Mouse (Mus musculus) intestine, postnatal 0 days (tissue): ENCODE data around the gene Pawr. TPM values are rescaled to one million over a fixed set of nuclear protein-coding genes. Genes with fewer than 3 reads are reported as not detected.
A peak's percentile ranks its signal among the peaks of the same experiment; 100 is the strongest.
"Not testable (repeated sequence)": the region's sequence is repeated elsewhere in the genome, so short reads cannot be mapped to it uniquely, and the experiment has no call there.

ENCODE experiments used
- ATAC-seq: fragments of 200-750 bp; cut with Nextera tagmentation; 2 replicates; pipeline ENCODE4 v1.8.0; 2017; ENCODE audit warnings: mild to moderate bottlenecking, moderate TSS enrichment, moderate library complexity
- H3K27ac ChIP-seq: fragments of 300-500 bp; sonication (generic); 2 replicates; pipeline ENCODE4 v1.5.1; 2014; ENCODE audit warnings: mild to moderate bottlenecking, low read depth, low read length, moderate library complexity
- H3K27me3 ChIP-seq: fragments of 300-500 bp; sonication (generic); replicated peaks from 2 replicates; pipeline ENCODE4 v1.6.1; 2014; ENCODE audit warnings: low read length, mixed read lengths; ENCODE audit not compliant: control insufficient read depth, insufficient read depth
- H3K36me3 ChIP-seq: fragments of 300-500 bp; sonication (generic); 2 replicates; pipeline ENCODE4 v1.6.1; 2014; ENCODE audit warnings: mild to moderate bottlenecking, moderate library complexity; ENCODE audit not compliant: control insufficient read depth, insufficient read depth
- H3K4me1 ChIP-seq: fragments of 300-500 bp; sonication (generic); replicated peaks from 2 replicates; pipeline ENCODE4 v1.6.1; 2014; ENCODE audit warnings: antibody characterized with exemption, low read length, mixed read lengths; ENCODE audit not compliant: control insufficient read depth, insufficient read depth
- H3K4me2 ChIP-seq: fragments of 300-500 bp; sonication (generic); replicated peaks from 2 replicates; pipeline ENCODE4 v1.6.1; 2014; ENCODE audit warnings: low read depth, mild to moderate bottlenecking, moderate library complexity
- H3K4me3 ChIP-seq: fragments of 300-500 bp; sonication (generic); 2 replicates; pipeline ENCODE4 v1.5.1; 2014; ENCODE audit warnings: low read depth, low read length
- H3K9ac ChIP-seq: fragments of 300-500 bp; sonication (generic); 2 replicates; pipeline ENCODE4 v1.6.1; 2014; ENCODE audit warnings: mild to moderate bottlenecking, low read depth, low read length
- H3K9me3 ChIP-seq: fragments of 300-500 bp; sonication (generic); 2 replicates; pipeline ENCODE4 v1.6.1; 2016; ENCODE audit warnings: mixed run types; ENCODE audit not compliant: control insufficient read depth
- CTCF ChIP-seq: sonication (generic); IDR thresholded peaks from 2 replicates; pipeline ENCODE4 v1.5.1; 2016; ENCODE audit warnings: low read depth, mild to moderate bottlenecking, control low read depth, antibody characterized with exemption, moderate library complexity
- WGBS: fragments of 180-500 bp; shearing (Covaris S2); extraction: QIAGEN DNeasy Blood & Tissue Kit; methylation state at CpG from one replicate; pipeline ENCODE4 v1.1.7; 2014; 5-methylcytosine and 5-hydroxymethylcytosine counted together
- polyA plus RNA-seq: library from polyadenylated mRNA; unstranded; fragments of >200 nt; fragmentation: Nextera tagmentation; extraction: Ambion mirVana; gene quantifications from 2 replicates; pipeline ENCODE4 v1.2.1, GENCODE M21; 2015

Gene Pawr
- polyA plus RNA-seq, 1 experiment from 2014 or later = 12.3 TPM

- Histone ChIP-seq H3K27ac (no peak overlapping the region), H3K27me3 (no peaks in the 10 kb centered on the region), H3K4me3 (no peak overlapping the region), H3K9ac (no peak overlapping the region), H3K9me3 (no peaks in the 10 kb centered on the region), H3K4me1 (no peaks in the 10 kb centered on the region), H3K36me3 (no peaks in the 10 kb centered on the region), H3K4me2 (no peak overlapping the region)
- TF ChIP-seq CTCF = no peak
- WGBS = 44% methylated on average over 10 of the region's 10 CpGs
- ATAC-seq = no peak
These were observed 100.3 kb downstream of the Pawr start for GRCm38 (mm10) chr10:108432194-108432593.

DNA sequence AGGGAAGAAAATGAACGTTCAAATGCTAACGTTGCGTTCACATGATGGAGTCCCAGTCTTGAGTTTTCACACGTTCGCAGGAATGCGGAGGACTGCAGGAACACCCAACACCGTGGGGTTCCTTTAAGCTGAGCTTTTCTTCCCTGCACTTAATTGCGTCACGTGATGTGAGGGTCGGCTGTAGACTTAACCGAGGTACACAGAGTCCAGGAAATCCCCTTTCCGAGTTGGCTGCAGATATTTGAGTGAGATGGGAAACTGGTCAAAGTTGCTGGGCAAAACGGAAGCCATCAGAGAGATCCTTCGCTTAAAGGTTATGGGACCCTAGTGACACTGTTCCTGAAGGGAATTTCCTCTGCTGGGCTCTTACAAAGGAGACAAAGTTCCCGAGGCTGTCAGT is 102.1 kb downstream of the Pawr start:
- peak overlapping the region; percentile 44 for H3K4me2 ChIP-seq
- WGBS = 20% methylated on average over 15 of the region's 15 CpGs
- no peaks in the 10 kb centered on the region for H3K27me3 ChIP-seq
- H3K9ac ChIP-seq = no peak overlapping the region
- H3K36me3 ChIP-seq = no peaks in the 10 kb centered on the region
- ATAC-seq = no peak; the same call in 1 of the 2 replicates
- H3K27ac ChIP-seq = no peak overlapping the region
- H3K4me1 ChIP-seq = no peaks in the 10 kb centered on the region
- no peak for TF ChIP-seq CTCF
- H3K9me3 ChIP-seq = no peaks in the 10 kb centered on the region
- H3K4me3 ChIP-seq = no peak overlapping the region

DNA sequence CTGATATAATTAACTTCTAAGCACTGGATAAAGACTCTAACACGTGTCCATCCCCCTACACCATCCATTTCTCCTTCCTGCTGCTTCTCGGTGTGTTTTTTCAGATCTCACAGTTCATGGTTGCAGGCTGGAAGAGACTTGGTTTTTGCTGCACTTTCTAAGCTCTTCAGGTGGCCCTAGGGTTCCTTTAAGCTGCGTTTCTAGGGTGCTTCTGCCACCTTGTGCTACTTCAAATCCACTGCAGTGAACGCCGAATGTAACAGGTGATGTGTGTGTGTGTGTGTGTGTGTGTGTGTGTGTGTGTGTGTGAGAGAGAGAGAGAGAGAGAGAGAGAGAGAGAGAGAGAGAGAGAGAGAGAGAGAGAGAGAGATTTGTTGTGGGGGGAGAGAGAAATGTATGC is 103.7 kb downstream of the Pawr start:
- Histone ChIP-seq H3K9ac (no peak overlapping the region), H3K27ac (no peak overlapping the region), H3K36me3 (no peaks in the 10 kb centered on the region), H3K27me3 (no peaks in the 10 kb centered on the region), H3K4me1 (no peaks in the 10 kb centered on the region), H3K4me2 (no peak overlapping the region), H3K9me3 (no peaks in the 10 kb centered on the region), H3K4me3 (no peak overlapping the region)
- 21% methylated on average over 5 of the region's 5 CpGs for WGBS
- TF ChIP-seq CTCF = peak; percentile 82
- peak; percentile 75 for ATAC-seq

DNA sequence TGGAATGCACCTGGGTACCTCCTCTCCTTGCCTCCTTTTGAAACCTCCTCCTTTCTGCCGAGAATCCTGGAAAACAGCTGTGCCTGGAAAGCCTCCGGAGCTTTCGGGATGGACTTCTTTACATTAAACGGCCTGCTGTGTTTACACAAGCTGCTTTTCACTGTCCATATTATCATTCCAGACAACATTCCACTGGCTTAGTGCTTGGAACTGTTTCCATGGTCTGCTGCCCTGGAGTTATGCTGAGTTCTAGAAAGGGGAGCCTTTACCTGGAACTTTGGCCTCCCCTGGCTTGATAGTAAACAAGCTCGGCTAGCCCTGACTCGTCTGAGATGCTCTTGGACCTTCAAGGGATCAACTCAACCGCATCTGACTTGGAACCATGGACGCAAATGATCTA is 104.4 kb downstream of the Pawr start:
- ATAC-seq = no peak
- H3K9ac ChIP-seq = no peak overlapping the region
- H3K4me2 ChIP-seq = no peak overlapping the region
- H3K4me1 ChIP-seq = no peaks in the 10 kb centered on the region
- H3K36me3 ChIP-seq = no peaks in the 10 kb centered on the region
- no peak overlapping the region for H3K4me3 ChIP-seq
- TF ChIP-seq CTCF = no peak
- 0 out of 2 replicates have a peak overlapping the region, but pooled peaks have one; percentile 43 for H3K27ac ChIP-seq
- no peaks in the 10 kb centered on the region for H3K27me3 ChIP-seq
- no peaks in the 10 kb centered on the region for H3K9me3 ChIP-seq
- 30% methylated on average over 8 of the region's 8 CpGs for WGBS

DNA sequence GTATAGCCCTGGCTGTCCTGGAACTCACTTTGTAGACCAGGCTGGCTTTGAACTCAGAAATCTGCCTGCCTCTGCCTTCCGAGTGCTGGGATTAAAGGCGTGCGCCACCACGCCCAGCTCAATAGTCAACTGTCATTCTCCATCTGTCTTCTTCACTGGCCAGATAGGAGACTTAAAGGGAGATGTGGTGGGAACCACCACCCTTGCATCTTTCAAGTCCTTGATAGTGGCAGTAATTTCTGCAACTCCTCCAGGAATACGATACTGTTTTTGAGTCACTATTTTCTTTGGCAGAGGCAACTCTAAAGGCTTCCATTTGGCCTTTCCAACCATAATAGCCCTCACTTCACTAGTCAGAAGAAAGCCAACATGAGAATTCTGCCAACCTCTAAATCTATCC is 108.3 kb downstream of the Pawr start:
- 90% methylated on average over 5 of the region's 5 CpGs for WGBS
- H3K27me3 ChIP-seq = not testable (repeated sequence)

DNA sequence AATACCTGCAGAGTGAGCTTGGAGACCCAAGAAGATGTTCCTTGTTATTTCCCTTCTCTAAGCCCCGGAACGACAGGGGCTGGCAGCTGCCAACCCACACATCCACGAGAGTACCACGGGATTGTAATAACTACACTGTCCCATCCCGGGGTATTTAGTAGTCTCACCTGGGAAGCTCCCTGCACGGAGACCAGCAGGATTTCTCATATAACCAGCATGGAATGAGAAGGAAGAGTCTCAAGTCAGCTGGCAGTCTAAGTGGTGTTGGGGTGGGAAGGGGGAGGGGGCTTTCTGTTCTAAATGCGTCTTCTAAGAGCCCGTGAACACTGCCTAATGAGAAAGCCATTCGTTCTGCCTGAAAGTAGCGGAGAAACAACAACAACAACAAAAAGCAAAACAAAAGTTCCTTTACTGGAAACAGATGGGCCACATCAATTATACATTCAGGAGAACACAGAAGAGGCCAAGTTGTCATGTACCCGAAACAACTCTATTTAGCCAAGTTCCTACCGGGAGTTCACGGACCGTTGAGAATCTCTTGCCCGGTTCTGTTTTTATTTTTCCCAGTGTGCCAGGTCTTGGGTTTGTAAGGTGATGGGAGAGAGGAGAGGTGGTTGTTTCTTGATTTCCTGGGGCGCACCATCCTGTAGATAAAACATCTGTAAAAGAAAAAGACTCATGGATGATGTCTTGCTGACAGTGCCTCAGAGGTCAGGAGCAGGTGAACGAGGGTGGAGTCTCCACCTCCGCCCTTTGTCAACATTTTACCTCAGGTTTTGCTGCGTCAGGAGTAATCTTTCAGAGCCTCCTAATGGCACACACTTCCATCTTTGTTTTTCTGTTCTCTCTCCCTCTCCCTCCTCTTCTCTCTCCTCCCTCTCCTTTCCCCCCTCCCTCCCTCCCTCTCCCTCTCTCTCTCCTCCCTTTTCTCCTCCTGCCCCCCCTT is 112.3 kb downstream of the Pawr start:
- Histone ChIP-seq H3K27ac (no peak overlapping the region), H3K4me2 (no peak overlapping the region; the same call in 1 of the 2 replicates), H3K4me3 (no peak overlapping the region), H3K9ac (no peak overlapping the region), H3K9me3 (no peaks in the 10 kb centered on the region), H3K4me1 (no peaks in the 10 kb centered on the region), H3K27me3 (no peaks in the 10 kb centered on the region), H3K36me3 (no peaks in the 10 kb centered on the region)
- 56% methylated on average over 19 of the region's 19 CpGs for WGBS
- ATAC-seq = peak; percentile 52
- no peak for TF ChIP-seq CTCF

More for the DNA sequence above, 108.3 kb downstream of the Pawr start:
- H3K4me2 ChIP-seq, H3K27ac ChIP-seq, H3K9ac ChIP-seq, ATAC-seq, H3K4me3 ChIP-seq, H3K9me3 ChIP-seq, H3K36me3 ChIP-seq, H3K4me1 ChIP-seq: not testable (repeated sequence)
